Mouse (Mus musculus): Measurements from ENCODE around the gene Rap1gap. TPM values are rescaled to one million over a fixed set of nuclear protein-coding genes. Genes with fewer than 3 reads are reported as not detected.

Gene Rap1gap
- polyA plus RNA-seq, 1 experiment from 2014 or later = 18.4 TPM

- Histone ChIP-seq H3K9ac (ENCODE audit: low read depth, low read length) (no peak overlapping the region), H3K27ac (replicated peaks; ENCODE audit: low read depth, low read length) (no peak overlapping the region), H3K4me3 (ENCODE audit: low read depth, low read length) (no peak overlapping the region), H3K4me2 (ENCODE audit: low read depth, low read length) (no peak overlapping the region), H3K9me3 (ENCODE audit: control insufficient read depth, low read length) (no peaks in the 10 kb centered on the region), H3K27me3 (replicated peaks; ENCODE audit: control insufficient read depth, insufficient read depth, low read length) (peaks cover 4% of the 10 kb centered on the region; the same call in 1 of the 2 replicates), H3K36me3 (ENCODE audit: control insufficient read depth, insufficient read depth, low read length) (no peaks in the 10 kb centered on the region), H3K4me1 (ENCODE audit: control insufficient read depth, insufficient read depth, low read length) (peaks cover 14% of the 10 kb centered on the region; the same call in 1 of the 2 replicates)
- DNase-seq (ENCODE audit: low spot score) = no peak
- no peak for ATAC-seq (ENCODE audit: low read depth)
- 52% methylated on average over 5 of the region's 5 CpGs for WGBS
These were observed 1.9 kb downstream of the Rap1gap start for GRCm38 (mm10) chr4:137666283-137666957.

GRCm38 (mm10) chr4:137666958-137667345 lies 2.4 kb downstream of the Rap1gap start:
- ATAC-seq (ENCODE audit: low read depth) (no peak), DNase-seq (ENCODE audit: low spot score) (no peak)
- Histone ChIP-seq H3K27me3 (replicated peaks; ENCODE audit: control insufficient read depth, insufficient read depth, low read length) (peaks cover 4% of the 10 kb centered on the region; the same call in 1 of the 2 replicates), H3K4me2 (ENCODE audit: low read depth, low read length) (no peak overlapping the region), H3K4me1 (ENCODE audit: control insufficient read depth, insufficient read depth, low read length) (peaks cover 14% of the 10 kb centered on the region; the same call in 1 of the 2 replicates), H3K9me3 (ENCODE audit: control insufficient read depth, low read length) (no peaks in the 10 kb centered on the region), H3K4me3 (ENCODE audit: low read depth, low read length) (no peak overlapping the region), H3K36me3 (ENCODE audit: control insufficient read depth, insufficient read depth, low read length) (no peaks in the 10 kb centered on the region), H3K27ac (replicated peaks; ENCODE audit: low read depth, low read length) (no peak overlapping the region), H3K9ac (ENCODE audit: low read depth, low read length) (no peak overlapping the region)
- WGBS = 73% methylated on average over 8 of the region's 8 CpGs

- 54% methylated on average over 5 of the region's 5 CpGs for WGBS
- Histone ChIP-seq H3K4me3 (ENCODE audit: low read depth, low read length) (no peak overlapping the region), H3K27ac (replicated peaks; ENCODE audit: low read depth, low read length) (no peak overlapping the region), H3K9ac (ENCODE audit: low read depth, low read length) (no peak overlapping the region), H3K4me1 (ENCODE audit: control insufficient read depth, insufficient read depth, low read length) (peaks cover 14% of the 10 kb centered on the region; the same call in 1 of the 2 replicates), H3K4me2 (ENCODE audit: low read depth, low read length) (no peak overlapping the region), H3K36me3 (ENCODE audit: control insufficient read depth, insufficient read depth, low read length) (no peaks in the 10 kb centered on the region), H3K27me3 (replicated peaks; ENCODE audit: control insufficient read depth, insufficient read depth, low read length) (peaks cover 4% of the 10 kb centered on the region; the same call in 1 of the 2 replicates), H3K9me3 (ENCODE audit: control insufficient read depth, low read length) (no peaks in the 10 kb centered on the region)
- DNase-seq (ENCODE audit: low spot score) (no peak), ATAC-seq (ENCODE audit: low read depth) (no peak)
These were observed 3.2 kb downstream of the Rap1gap start for GRCm38 (mm10) chr4:137667747-137668146.

- Histone ChIP-seq H3K27ac (replicated peaks; ENCODE audit: low read depth, low read length) (no peak overlapping the region), H3K4me2 (ENCODE audit: low read depth, low read length) (no peak overlapping the region), H3K36me3 (ENCODE audit: control insufficient read depth, insufficient read depth, low read length) (no peaks in the 10 kb centered on the region), H3K9me3 (ENCODE audit: control insufficient read depth, low read length) (no peaks in the 10 kb centered on the region), H3K9ac (ENCODE audit: low read depth, low read length) (no peak overlapping the region), H3K4me1 (ENCODE audit: control insufficient read depth, insufficient read depth, low read length) (no peaks in the 10 kb centered on the region), H3K27me3 (replicated peaks; ENCODE audit: control insufficient read depth, insufficient read depth, low read length) (0 out of 2 replicates have a peak, but pooled peaks cover under 1% of the 10 kb centered on the region), H3K4me3 (ENCODE audit: low read depth, low read length) (no peak overlapping the region)
- WGBS = 66% methylated on average over 13 of the region's 13 CpGs
- ATAC-seq (ENCODE audit: low read depth) = no peak
- DNase-seq (ENCODE audit: low spot score) = no peak
These were observed 7.4 kb downstream of the Rap1gap start for GRCm38 (mm10) chr4:137671711-137672500.

GRCm38 (mm10) chr4:137675566-137675965 lies 11.0 kb downstream of the Rap1gap start:
- DNase-seq (ENCODE audit: low spot score) (no peak), ATAC-seq (ENCODE audit: low read depth) (no peak)
- Histone ChIP-seq H3K4me2 (ENCODE audit: low read depth, low read length) (no peak overlapping the region), H3K9me3 (ENCODE audit: control insufficient read depth, low read length) (no peaks in the 10 kb centered on the region), H3K4me3 (ENCODE audit: low read depth, low read length) (no peak overlapping the region), H3K9ac (ENCODE audit: low read depth, low read length) (no peak overlapping the region), H3K27ac (replicated peaks; ENCODE audit: low read depth, low read length) (no peak overlapping the region), H3K4me1 (ENCODE audit: control insufficient read depth, insufficient read depth, low read length) (no peaks in the 10 kb centered on the region), H3K36me3 (ENCODE audit: control insufficient read depth, insufficient read depth, low read length) (no peaks in the 10 kb centered on the region), H3K27me3 (replicated peaks; ENCODE audit: control insufficient read depth, insufficient read depth, low read length) (peaks cover 25% of the 10 kb centered on the region)
- 67% methylated on average over 7 of the region's 7 CpGs for WGBS

- Histone ChIP-seq H3K9me3 (ENCODE audit: control insufficient read depth, low read length) (no peaks in the 10 kb centered on the region), H3K27me3 (replicated peaks; ENCODE audit: control insufficient read depth, insufficient read depth, low read length) (peaks cover 29% of the 10 kb centered on the region), H3K4me1 (ENCODE audit: control insufficient read depth, insufficient read depth, low read length) (peaks cover under 1% of the 10 kb centered on the region; the same call in 1 of the 2 replicates), H3K27ac (replicated peaks; ENCODE audit: low read depth, low read length) (no peak overlapping the region), H3K4me2 (ENCODE audit: low read depth, low read length) (no peak overlapping the region), H3K4me3 (ENCODE audit: low read depth, low read length) (no peak overlapping the region), H3K9ac (ENCODE audit: low read depth, low read length) (no peak overlapping the region), H3K36me3 (ENCODE audit: control insufficient read depth, insufficient read depth, low read length) (no peaks in the 10 kb centered on the region)
- WGBS = 7% methylated on average over 10 of the region's 11 CpGs
- ATAC-seq (ENCODE audit: low read depth) (0 out of 2 replicates have a peak, but pooled peaks have one; percentile 23), DNase-seq (ENCODE audit: low spot score) (no peak)
These were observed 11.5 kb downstream of the Rap1gap start for GRCm38 (mm10) chr4:137676057-137676456.

GRCm38 (mm10) chr4:137676700-137677484 lies 12.4 kb downstream of the Rap1gap start:
- no peak overlapping the region for H3K4me2 ChIP-seq (ENCODE audit: low read depth, low read length)
- H3K9ac ChIP-seq (ENCODE audit: low read depth, low read length) = no peak overlapping the region
- H3K36me3 ChIP-seq (ENCODE audit: control insufficient read depth, insufficient read depth, low read length) = no peaks in the 10 kb centered on the region
- H3K4me1 ChIP-seq (ENCODE audit: control insufficient read depth, insufficient read depth, low read length) = peaks cover 4% of the 10 kb centered on the region
- no peak overlapping the region for H3K4me3 ChIP-seq (ENCODE audit: low read depth, low read length)
- H3K9me3 ChIP-seq (ENCODE audit: control insufficient read depth, low read length) = no peaks in the 10 kb centered on the region
- H3K27ac ChIP-seq (replicated peaks; ENCODE audit: low read depth, low read length) = no peak overlapping the region
- ATAC-seq (ENCODE audit: low read depth) = no peak
- 55% methylated on average over 13 of the region's 13 CpGs for WGBS
- DNase-seq (ENCODE audit: low spot score) = no peak
- peaks cover 38% of the 10 kb centered on the region for H3K27me3 ChIP-seq (replicated peaks; ENCODE audit: control insufficient read depth, insufficient read depth, low read length)

- H3K9ac ChIP-seq (ENCODE audit: low read depth, low read length) = no peak overlapping the region
- no peak for ATAC-seq (ENCODE audit: low read depth)
- no peaks in the 10 kb centered on the region for H3K36me3 ChIP-seq (ENCODE audit: control insufficient read depth, insufficient read depth, low read length)
- H3K4me2 ChIP-seq (ENCODE audit: low read depth, low read length) = no peak overlapping the region
- H3K4me1 ChIP-seq (ENCODE audit: control insufficient read depth, insufficient read depth, low read length) = peaks cover 4% of the 10 kb centered on the region
- H3K4me3 ChIP-seq (ENCODE audit: low read depth, low read length) = no peak overlapping the region
- H3K27ac ChIP-seq (replicated peaks; ENCODE audit: low read depth, low read length) = no peak overlapping the region
- DNase-seq (ENCODE audit: low spot score) = no peak
- 73% methylated on average over 5 of the region's 5 CpGs for WGBS
- peaks cover 47% of the 10 kb centered on the region for H3K27me3 ChIP-seq (replicated peaks; ENCODE audit: control insufficient read depth, insufficient read depth, low read length)
- no peaks in the 10 kb centered on the region for H3K9me3 ChIP-seq (ENCODE audit: control insufficient read depth, low read length)
These were observed 13.4 kb downstream of the Rap1gap start for GRCm38 (mm10) chr4:137677906-137678305.
